Mouse (Mus musculus): Measurements from ENCODE around the gene Mesd. TPM values are rescaled to one million over a fixed set of nuclear protein-coding genes. Genes with fewer than 3 reads are reported as not detected.
"Not testable (repeated sequence)": the region's sequence is repeated elsewhere in the genome, so short reads cannot be mapped to it uniquely, and the experiment has no call there.

Mesd gene
- total RNA-seq, 1 experiment from 2014 or later: 87.2 TPM

DNA sequence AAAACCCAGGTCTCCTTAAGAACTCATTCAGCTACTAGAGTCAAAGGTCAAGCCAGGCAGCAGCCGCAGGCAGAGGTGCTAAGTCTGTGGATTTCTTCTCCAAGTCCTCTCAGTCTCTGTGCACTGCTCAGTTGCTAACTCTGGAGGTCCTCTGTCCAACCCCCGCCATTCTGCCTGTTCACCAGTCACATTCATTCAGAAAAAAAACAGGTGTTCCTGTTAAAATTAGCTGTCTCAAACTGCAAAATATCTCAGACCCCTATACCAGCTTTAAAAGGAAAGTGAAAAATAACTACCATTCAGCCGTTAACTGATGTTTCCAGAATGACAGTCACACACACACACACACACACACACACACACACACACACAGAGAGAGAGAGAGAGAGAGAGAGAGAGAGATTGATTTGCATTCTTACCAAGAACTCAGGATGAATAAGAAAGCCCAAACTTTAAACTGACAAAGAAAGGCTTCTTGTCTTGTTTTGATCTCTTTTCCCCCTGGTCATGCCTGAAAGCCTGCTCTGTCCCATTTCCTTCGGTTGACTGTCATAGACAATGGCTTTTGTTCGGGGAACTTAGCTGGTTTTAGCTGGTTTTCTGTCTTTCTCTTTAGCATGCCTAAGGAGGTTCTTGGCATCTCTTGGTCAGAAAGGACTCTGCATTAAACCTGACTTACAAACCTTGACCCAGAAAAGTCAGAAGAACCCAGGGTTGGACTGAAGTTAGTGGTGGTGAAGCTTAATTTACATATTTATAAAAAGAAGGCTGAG, 5.4 kb upstream of the Mesd start:
- DNase-seq: no peak

DNA sequence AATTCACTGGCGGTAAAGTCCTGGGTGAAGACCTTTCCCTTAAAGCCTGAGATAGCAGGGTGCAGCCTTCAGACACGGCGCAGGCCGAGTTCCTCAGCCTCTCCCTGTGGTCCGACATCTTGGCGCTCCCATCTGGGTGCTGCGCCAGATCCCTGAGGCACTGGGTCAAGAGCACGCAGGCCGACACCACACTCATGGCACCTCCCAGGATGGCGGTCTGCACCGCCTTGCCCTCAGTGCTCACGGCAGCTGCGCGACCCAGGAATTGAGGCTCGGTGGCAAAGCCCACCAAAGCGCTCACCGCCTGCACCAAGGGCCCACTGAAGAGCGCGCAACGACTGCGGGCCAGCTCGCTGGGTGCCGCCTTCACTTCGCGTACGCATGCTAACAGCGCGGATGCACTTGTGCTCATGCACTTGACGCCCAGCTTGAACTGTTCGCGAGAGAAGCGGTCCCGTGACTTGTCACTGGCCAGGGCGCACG, 2.1 kb upstream of the Mesd start:
- no peak for DNase-seq

DNA sequence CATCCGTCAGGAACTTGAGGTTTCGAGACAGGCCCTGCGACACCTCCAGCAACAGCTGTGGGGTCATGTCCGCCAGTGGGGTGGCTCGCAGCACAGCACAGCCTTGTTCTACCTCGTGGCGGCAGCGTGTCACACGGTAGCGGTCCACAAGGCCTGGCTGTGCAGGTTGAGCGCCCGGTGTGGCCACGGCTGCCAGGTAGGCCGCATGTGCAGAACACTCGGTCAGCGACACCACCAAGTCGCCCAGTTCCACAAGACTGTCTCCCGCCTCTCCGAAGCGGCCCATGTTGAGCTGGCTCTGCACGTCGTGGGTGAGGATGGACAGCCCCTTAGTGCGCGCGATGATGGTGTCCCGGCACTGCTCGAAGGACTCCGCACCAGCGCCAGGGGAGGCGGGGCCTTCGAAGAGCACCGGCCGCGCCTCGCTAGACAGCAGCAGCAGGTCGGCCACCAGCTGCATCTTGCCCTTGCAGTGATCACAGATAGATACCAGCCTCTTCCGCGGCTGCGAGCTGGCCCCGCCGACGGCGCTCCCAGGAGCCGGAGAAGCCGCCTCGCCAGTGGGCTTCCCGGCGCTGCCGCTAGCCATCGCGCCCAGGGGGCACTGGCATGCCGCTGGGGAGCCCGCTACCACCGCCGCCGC, 1.5 kb upstream of the Mesd start:
- peak; percentile 87 for DNase-seq

DNA sequence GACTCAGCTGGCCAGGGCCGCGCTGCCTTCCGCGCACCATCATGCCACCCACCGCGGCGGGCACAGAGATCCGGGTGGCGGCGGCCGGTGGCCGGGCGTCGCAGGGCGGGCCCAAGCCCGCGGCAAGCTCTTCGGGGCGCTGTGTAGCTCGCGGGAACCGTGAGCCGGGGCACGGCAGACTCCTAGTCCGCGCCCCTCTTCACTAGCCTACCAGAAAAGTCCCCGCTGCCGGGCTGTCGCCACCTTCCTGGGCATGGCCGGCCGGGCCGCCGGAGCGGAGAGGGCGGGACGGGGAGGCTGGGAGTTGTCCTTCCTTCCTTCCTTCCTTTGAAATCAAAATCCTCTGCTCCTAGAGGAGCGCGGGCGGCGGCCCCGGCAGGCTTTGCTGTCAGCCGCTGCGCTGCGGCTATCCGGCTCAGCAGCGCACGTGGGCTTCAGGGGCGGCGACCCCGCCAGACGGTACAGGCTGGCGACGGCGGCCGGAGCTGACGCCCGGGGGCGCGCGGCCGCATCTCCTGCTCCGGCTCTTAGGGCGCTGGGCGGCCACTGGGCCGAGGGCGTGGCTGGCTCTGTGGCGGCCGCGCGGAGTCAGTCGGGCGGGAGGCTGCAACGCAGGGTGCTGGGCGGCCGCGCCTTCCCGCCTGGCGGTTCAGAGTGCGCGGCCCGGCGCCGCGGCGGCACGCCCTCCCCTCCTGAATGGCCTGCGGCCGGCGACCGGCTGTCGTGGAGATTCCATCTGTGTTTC, 818 bp upstream of the Mesd start:
- DNase-seq: peak; percentile 91

DNA sequence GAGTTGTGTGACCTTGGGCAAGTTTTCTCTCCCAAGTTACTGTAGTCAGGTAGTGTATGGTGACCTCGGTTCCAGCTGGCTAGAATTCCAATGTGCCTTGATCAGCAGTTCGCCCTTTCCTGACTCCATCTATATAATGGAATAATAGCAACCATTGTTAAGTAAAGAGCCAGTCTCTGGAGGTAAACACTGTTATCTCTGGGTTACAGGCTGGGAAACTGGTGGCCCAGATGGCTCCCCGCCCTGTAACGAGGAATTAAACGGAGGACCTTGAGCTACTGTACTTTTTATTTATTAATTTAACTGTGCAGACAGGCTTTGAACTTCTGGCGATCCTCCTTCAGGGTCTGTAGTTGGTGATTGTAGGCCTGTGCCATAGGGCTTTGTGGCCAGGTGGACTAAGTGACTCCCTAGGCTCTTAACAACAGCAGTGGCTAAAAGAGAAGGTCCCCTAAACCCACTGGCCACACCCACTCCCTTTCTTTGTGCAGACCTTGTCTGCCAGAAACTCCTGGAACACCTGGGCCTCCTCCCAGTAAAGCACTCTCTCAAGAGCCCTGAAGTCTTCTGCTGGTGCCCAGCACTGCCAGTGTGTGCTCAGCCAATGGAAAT, 761 bp downstream of the Mesd start:
- no peak for DNase-seq

DNA sequence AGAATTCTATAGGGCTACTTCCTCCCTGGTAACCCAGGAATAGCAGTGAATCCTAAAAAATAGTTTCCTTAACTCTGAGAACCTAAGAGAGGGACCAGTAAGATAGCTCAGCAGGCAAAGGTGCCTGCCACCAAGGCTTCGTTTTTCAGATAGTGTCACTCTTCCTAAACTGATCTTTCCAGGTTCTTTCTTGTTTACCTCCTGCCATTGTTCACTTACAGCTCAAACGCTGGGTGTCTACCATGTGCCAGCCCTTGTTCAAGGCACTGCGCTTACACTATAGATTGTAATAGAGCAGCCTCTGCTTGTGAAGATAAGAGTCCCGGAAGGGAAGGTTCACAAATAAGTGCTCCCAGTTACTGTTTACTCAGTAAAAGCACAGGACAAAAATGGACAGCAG, 1.6 kb downstream of the Mesd start:
- no peak for DNase-seq

DNA sequence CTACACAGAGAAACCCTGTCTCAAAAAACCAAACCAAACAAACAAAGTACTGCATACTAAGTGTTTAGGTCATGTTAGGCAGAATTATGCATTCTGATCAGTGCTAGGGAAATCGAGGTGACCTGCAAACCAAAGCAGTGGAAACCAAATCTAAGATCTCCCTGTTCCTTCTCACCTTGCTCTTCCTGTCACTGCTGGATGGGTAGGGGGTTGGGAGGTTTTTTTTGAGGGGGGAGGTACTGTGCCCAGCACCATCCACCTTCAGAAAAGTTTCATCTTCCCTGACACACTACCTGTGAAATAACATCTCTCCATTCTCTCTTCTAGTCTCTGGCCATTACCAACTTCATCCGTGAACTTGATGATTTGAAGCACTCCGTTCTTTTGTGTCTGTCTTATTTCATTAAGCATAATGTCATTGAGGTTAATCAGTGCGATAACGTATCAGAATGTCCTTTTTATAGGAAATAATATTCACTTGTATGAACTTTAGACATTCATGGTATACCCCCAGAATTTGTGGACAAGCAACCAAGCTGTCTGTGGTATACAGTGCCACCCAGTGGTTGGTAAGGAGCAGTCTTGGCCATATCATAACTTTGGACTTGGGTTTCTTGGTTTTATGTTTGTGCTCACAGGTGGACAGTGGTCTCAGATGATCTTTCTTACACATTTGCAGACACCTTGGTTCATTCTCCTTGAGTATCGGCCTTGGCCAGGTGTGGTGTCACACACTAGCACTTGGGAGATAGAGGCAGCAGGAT, 2.3 kb downstream of the Mesd start:
- DNase-seq: peak; percentile 52

DNA sequence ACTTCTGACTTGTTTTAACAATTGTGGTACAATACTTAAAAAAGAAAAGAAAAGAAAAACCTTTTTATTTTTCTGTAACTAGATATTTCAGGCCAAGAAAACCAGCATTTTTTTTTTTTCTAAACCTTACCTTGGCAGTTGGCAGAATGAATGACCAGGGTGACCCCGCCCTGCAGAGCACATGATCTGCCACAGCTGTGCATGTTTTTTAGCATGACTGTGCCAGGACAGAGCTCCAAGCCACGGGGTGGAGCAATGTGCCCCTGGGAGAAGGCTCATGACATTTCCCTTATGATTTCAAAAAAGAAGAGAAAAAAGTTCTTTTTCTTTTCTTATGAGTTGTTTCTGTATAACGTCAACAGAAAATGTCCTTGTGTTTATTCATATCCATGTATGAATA, 5.1 kb downstream of the Mesd start:
- peak; percentile 78 for DNase-seq

DNA sequence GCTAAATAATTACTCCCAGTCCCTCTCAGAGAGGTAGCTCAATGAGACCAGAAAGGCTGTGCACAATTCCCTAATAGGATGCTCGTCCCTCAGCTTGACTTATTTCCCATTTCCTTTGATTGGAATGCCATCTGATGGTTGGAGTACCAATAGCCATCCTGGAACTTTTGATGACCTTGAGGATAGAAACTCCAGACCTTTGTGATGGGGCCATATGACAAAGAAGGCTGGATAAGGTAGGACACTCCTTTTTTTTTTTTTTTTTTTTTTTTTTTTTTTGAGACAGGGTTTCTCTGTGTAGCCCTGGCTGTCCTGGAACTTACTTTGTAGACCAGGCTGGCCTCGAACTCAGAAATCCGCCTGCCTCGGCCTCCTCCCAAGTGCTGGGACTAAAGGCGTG, 5.7 kb downstream of the Mesd start:
- DNase-seq: not testable (repeated sequence)

DNA sequence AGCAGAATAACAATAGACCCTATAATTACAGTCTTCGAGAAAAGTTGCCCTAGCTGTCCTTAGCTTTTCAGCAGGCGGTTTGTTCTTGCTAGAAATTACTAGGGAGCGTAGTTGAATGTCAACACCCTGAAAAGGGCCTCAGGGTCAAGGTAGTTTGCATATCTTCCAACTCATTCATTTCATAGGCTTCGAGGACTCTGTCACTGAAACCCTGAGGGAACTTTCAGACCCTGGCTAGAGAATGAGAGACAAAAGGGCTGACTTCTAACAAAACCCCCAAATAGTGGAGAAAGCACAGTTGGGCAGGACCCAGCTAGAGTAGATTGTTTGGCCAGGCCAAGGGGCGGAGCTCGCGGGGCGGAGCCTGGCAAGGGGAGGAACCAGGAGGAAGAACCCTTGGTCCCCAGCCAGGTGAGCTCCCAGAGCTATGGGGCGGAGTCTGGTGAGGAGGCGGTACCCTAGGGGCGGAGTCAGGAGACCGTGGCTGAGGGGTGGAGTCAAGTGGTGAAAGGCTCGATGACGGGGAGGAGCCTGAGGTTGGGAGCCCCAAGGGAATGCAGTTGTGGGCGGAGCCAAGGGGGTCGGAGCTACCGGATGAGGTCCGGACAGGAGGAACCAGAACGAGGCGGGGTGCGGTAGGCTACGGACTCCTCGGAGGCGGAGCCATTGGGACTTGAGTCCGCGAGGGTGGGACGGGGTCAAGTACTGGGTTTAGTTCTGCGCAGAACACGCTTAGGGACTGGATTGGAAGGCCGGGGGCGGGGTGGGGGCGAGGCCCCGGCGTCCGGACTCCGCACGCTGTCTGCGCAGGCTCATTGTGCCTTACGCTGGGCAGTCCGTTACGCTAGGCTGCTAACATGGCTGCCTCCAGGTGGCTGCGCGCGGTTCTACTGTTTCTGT, 7.4 kb downstream of the Mesd start:
- peak; percentile 100 for DNase-seq

DNA sequence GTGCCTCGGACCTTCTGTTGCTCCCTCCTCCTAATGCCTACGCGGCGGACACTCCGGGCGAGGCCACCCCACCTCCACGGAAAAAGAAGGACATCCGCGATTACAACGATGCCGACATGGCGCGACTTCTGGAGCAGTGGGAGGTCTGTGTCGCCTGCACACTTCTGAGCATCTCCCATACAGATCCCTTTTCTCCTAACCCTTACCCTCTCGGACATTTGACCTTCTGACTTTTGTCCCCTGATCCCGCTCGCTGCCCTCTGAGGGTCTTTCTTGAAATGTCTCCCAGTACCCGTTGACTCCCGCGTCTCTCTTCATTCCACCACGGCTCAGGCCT, 8.0 kb downstream of the Mesd start:
- DNase-seq: no peak

DNA sequence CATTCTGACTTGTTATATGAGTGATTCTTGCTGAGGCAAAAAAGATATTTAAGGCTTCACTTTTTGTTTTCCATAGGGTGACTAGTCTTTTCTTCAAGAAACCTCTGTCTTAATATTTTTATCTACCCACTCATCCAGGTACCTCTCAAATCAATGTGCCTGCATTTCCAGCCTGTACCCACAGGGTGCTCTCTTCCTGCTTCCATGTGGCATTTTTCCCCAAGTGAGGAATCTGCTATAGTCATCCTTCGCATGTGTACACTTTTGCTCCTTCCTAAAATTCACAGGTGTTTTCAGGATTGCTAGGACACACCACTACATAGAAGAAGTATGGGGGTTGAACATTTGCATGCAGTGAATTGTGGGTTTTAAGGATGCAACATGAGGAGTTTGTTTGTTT, 10.1 kb downstream of the Mesd start:
- DNase-seq: no peak

DNA sequence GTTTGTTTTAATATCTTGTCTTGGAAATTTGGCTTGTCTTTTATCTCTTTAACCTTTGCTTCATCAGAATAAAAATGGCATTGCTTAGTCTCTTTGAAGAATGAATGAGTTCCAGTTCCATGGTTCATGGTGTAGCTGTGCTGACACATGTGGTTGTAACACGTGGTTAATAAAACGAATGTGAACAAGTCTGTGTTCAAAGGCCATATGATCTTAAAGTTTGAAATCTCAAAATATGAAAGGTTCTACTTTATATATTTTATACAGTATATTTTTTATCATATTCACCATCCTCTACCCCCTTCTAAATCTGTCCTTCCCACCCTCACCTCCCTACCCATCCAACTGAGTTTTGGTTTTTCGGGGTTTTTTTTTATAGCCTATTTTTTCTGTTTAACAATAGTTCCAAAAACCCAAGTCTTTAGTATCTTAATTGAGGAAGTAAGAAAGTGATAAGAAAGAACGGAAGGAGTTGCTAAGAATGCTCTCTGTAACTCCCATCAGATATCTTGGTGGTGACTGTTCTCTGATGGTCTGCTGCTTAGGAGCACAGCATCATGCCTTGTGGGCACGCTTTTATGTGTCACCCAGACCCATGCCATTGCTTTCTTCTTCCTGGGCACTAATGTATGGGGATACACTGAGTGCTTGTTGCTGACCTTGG, 11.9 kb downstream of the Mesd start:
- DNase-seq: no peak

DNA sequence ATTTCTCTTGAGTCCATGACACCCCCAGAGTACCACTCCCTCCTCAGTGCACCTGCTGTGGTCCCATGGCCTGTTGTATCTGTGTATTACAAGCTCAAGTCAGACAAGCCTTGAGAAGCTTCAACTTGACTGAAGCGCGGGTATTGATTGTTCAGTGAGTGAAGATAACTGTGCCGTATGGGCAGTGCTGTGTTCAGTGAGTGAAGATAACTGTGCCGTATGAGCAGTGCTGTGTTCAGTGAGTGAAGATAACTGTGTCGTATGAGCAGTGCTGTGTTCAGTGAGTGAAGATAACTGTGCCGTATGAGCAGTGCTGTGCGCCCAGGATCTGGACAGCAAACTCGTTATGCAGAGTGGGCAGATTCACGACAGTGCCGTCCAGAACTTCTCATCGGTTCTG, 14.0 kb downstream of the Mesd start:
- no peak for DNase-seq

DNA sequence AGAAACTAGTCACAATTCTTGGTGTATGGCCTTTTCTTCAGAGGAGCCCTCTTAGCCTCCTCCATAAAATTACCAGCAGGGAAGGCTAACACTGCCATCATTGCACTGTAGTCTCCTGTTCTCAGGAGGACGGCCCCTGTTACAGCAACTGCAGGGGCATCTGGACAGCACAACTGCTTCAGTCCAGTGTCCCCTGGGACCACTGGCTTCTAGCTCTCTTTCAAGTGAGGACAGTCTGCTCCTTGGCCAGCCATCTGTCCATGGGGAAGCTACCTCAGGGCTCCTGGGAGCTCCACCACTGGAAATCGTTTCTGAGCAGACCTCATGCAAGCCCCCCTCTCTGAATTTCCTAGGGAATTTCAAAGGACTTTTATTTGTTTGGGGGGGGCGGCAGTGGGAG, 16.3 kb downstream of the Mesd start:
- no peak for DNase-seq

DNA sequence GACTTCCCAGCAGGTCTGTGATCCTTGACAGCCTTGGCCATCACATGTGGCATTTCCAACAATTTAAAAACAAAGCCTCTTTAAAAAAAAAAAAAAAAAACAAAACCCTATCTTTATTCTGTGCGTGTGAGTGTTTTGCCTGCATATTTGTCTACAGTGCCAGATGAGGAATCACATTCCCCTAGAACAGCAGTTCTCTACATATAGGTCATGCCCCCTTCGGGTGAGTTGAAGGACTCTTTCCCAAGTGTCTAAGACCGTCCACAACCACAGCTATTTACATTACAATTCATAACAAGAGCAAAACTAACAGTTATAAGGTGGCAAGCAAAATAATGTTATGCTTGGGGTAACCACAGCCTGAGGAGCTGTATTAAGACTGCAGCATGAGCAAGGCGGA, 17.2 kb downstream of the Mesd start:
- DNase-seq: no peak

DNA sequence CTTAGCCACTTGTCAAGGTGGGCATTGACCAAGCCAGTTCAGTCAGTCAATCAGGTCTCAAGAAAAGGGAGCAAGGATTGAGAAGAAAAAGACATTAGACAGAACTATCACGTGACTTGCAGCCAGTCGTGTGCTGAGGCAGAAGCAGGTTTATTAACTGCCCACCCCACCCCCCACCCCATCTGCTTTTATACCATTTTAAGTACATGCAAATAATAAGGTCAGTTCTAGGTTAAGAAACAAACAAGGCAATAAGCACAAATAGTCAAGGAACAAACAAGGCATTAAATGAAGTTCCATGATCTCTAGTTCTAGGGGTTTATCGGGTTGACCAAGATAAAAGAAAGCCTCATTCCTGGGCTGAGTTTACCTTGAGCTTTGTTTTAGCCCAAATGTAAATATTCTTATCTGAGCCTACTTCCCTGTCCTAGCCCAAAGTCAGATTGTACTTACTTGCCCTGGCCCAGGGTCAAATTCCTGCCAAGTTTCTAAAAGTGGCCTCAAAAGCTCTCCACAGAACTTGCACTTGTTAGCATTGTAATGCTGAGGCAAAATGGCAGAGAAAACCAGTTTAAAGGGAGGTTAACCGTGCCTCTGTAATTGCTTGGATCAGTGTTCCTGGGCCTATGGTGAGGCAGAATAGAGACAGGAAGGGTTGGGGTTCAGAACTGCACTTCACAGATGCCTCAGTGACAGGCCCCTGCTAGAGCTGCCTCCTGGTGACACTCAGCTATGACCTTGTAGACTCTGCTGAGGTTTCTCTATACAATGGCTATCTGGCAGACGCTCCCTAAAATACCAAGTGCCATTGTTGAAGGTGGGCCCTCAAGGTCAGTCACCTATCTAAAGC, 18.3 kb downstream of the Mesd start:
- DNase-seq: no peak

DNA sequence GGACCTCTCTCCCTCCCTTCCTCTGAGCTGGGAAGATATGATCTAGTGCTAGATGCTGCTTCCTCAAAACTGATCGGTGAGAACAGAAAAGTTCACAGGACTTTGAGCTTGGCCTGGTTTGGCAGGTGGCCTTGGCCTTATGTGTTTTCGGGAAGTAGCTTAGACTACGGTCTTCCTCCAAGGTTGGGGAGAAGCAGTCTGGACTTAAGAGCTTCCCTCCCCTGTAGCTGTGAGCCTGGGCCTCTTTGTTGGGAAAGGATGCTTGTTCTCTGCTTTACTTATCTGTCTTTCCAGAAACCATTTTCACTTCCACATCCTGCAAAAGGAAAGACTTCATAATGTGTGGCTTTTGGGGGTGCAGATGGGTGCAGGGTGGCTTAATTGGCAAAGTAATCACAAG, 20.6 kb downstream of the Mesd start:
- no peak for DNase-seq

DNA sequence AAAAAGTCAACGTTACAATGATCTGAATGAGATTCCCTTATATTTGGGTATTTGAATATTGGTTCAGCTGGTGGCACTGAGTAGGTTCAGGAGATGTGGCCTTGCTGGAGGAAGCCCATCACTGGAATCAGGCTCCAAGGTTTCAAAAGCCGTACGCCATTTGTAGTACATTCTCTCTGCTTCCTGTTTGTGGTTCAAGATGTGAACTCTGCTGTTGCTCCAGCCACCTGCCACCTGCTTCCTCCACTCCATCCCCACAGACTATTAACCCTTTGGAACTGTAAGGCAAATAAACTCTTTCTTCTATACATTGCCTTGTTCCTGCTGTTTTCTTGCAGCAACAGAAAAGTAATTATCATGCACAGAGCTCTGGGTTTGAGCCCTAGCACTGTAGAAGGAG, 27.6 kb downstream of the Mesd start:
- DNase-seq: no peak

Measured in adrenal gland, postnatal 14 days (tissue).